Mouse (Mus musculus) retina, postnatal 7 days (tissue): ENCODE measurements around the gene Pgp.
"Not testable (repeated sequence)": the region's sequence is repeated elsewhere in the genome, so short reads cannot be mapped to it uniquely, and the experiment has no call there.

Experiments
- DNase-seq: peaks from one replicate; pipeline ENCODE4 v3.0.0-alpha.2; 2012; ENCODE audit warnings: low read depth, low spot score

Pgp gene

DNA sequence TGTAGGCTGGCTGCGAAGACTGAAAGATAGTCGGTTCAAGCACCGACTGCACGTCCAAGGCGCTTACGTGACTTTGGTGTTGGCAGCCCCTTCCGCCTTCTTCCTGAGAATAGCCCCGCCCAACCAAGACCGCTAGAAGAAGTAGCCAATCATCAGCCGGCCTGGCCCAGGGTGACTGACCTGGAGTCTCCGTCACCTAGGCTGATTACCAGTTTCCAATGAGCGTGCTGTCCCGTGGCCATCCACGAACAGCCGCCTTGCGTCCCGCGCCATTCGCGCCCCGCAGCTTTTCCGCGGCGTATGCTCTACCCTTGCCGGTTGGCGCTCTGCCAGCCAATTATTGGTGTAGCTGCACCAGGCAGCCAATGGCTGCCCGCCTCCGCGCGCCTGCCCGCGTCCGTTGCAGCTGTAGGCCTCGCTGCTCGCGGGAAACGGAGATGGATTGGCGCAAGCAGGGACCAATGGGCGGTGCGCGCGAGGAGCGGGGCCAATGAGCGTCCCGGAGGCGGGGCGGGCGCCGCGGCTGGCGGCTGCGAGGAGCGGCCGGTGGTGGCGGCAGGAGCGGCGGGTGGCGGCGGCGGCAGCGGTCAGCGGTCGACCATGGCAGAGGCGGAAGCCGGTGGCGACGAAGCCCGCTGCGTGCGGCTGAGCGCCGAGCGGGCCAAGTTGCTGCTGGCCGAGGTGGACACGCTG, at the start of gene Pgp, which contains the start of gene E4f1:
TSS of gene Pgp (plus strand) at position 483 of the 693 bp plus-strand sequence.
TSS of gene E4f1 (minus strand) at position 404 of the 693 bp plus-strand sequence.
- DNase-seq, result peak; percentile 100

DNA sequence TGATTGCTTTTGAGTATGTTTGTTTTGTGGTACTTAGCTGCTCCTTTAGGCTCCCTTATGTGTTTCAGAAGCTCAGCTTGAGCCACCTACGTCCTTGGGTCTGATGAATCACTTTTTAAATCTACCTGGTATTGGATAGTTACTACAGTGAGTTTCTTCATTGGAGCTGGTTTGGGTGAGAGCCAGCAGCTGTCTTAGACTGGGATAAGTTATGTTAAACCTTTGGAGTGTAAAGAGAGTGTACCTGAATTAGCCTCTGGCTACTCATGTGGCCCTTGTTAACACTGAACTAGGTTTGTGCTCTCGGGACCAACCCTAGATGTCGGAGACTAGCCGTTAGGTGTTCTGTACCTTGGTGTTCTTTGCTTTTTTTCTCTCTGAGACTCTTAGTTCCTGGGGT, 47.1 kb upstream of the Pgp start:
- DNase-seq, result no peak

DNA sequence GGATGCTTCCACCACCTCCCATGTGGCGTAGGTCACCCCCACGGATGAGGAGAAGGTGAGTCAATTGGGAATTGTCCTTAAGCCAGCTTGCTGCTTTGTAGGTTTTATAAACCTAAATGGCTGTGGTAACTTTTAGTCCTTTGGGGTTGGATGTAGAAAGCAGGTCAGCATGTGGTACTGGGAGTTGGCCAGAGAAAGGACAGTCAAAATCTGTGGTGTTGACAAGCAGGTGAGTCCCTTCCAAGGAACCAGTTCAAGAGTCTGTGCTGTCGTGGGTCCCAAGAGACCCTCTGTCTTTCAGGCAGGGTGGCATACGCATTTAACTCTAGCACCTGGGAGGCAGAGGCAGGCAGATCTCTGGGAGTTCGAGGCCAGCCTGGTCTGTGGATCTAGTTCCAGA, 45.7 kb upstream of the Pgp start:
- no peak for DNase-seq

DNA sequence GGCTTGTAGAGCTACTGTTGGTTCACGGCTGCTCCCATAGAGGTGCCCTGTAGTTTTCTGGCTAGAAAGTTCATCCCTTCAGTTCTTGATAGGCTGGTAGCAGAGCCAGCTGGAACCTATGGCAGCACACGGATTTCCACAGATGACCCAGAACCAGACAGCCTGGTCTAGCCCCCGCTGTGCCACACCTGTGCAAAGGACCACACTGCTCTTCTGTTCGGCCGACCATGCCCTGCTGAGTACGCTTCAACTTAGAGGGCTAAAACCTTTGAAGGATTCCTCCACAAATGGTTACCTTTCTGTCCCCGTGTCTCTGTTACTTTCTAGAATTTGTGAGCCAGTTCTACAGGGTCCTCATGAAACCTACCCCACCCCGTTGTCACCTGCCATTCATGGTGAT, 44.9 kb upstream of the Pgp start:
- not testable (repeated sequence) for DNase-seq

DNA sequence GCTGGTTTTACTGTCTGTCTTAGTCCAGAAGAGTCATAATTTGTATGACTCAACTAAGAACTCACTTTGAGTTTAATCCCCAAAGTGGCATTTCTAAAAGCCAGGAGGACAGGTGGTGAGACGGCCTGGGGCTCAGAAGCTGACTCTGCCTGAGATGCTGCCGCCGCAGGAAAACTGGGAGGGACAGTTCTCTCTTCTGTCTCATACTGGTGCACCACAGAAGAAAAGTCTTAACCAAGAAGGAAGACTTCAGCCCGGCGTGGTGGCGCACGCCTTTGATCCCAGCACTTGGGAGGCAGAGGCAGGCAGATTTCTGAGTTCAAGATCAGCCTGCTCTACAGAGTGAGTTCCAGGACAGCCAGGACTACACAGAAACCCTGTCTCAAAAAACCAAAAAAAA, 44.3 kb upstream of the Pgp start:
- DNase-seq, result no peak

DNA sequence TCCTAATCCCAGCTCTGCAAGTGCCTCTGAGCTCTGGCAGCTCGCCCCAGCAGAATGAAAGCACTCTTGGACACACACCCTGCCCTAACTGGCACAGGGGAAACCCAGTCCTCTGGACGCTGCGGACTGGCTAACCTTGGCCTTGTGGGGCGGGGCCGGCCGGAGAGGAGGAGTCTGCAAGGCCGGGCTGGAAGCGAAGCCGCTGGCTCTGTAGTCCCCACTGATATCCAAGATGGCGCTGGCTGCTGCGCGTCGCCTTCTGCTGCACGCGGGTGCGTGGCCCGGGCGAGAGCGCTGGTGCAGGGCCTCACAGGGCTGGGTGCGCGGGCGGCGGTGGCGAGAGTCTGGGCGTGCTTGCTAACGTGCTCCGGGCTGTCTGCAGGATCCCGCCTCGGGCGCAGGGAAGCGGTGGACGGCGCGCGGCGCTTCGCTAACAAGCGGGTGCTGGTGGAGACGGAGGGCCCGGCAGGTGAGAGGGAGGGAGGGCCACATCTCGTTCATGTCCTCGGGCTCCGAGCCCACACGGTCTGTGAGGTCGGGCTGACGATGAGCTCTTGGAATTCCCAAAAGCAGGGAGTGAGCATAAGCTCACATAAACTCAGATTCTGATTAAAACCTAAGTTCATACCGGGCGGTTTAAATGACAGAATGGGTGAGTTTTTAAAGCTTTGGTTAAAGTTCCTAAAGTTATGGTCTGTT, 43.6 kb upstream of the Pgp start, which contains the start of gene Eci1:
TSS of gene Eci1 (plus strand) at position 171 of the 699 bp plus-strand sequence.
- DNase-seq, result peak; percentile 86

DNA sequence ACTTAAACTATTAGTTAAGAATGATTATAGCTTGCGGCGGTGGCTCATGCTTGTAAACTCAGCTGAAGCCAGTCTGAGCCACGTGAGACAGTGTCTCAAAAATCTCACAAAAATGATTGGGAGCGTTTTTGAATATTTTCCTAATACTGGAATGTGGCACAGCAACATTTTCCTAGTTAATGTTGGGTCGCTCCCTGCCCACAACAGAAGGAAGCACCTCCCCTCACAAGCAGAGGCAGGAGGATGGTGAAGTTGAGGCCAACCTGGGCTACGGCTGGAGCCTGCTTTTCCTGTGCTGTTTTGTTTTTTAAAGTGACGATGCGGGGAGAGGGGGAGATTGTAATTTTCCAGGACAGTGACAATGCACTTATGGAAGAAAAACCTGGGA, 43.0 kb upstream of the Pgp start:
- no peak for DNase-seq

DNA sequence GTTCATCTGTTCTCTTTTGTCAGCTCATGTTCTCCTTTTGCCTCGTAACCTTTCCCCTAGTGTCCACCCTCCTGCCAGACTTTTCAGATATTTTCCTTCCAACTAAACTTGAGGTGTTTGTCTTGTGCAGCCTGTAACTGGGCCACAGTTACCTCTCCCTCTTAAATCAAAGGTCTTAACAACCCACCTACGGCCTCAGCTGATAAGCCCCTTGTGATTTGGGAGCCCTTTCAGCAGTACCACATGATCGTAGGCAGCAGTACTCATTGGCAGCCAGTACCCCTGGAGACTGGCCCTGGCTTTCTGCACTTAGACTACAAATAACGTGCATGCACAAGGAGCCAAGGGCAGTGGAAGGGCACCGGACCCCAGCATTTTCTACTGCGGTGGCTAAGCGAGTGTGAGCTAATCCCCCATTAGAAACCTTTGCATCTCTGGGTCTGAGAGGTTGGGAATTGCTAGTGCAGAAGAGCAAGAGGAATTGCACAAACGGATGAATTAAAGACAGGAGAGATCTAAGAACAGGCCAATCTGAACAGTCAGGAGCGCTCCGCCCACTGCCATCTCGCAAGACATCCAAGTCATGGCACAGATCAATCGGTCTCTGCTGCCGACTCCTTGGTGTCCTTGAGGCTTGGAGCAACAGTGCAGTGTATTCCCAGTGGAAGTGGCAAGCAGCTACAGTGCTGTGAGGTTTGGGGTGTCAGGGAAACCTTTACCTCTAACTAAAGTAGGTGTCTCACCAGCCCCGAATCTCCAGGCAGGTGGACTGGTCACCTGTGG, 40.8 kb upstream of the Pgp start:
- no peak for DNase-seq

DNA sequence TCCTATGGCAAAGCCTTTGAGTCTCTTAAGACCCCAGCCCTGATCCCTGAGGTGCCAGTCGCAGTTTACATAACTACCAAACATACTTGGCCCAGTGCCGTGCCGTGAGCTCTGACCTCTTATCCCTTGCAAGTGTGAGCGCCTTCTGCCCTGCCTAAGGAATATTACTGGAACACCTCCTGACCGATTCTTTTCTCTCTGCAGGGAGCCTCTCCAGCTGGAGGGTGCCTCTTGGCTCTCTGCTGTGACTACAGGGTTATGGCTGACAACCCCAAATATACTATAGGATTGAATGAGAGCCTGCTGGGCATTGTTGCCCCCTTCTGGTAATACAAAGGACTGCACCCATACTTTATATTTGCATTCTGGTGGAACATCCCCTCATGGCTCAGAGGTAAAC, 33.2 kb upstream of the Pgp start:
- peak; percentile 37 for DNase-seq

DNA sequence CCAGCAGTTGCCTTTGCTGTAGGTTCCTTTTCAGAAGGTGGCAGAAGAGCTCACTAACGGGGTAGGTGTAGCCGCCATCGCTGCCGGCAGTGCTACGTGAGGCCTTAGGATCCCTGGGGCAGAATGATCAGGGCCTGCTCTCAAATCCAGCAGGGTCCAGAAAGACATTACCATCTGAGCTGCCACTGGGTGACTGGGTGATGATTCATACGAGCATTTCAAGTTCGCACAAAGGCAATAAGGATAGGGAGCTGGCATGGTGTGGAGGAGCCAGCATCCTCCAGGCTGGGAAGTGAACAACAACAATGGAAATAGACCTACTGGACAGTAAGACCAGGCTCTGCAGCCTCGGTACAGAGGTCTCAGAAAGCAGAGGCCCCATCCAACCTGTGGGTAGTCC, 29.8 kb upstream of the Pgp start:
- DNase-seq, result no peak

DNA sequence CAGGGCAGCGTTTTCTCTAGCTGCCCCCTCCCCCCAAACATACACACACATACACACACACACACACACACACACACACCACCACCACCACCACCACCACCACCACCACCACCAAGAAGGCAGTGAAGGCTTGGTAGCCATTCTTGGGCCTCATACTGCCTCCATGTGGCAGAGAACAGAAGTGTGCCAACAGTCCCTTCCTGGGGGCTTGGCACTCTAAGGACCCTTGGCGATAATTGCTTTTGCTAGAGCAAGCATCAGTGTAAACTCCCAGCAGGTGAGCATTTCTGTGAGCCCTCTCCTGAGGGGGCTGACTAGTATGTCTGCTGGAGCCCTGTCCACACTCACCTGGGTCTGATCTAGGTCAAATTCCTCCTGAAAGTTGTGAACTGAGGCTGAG, 29.0 kb upstream of the Pgp start:
- DNase-seq, result no peak

DNA sequence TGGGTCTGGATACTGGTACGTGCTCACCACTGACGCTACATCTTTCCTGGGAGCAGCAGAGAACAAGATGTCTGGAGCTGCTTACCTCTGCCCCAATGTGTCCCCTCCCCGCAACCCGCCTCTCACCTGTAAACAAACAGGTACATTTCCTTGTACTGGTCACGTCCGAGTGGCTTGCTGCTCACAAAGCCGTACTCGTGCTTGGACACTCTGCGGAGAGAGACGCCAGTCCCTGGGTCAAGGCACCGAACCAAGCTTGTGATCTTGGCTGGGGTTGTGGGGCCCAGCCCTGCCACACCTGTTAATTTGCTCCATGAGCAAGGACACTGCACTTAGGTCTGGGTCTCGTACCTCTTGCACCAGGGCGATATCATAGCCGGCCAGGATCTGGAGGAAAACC, 28.1 kb upstream of the Pgp start:
- DNase-seq, result no peak

DNA sequence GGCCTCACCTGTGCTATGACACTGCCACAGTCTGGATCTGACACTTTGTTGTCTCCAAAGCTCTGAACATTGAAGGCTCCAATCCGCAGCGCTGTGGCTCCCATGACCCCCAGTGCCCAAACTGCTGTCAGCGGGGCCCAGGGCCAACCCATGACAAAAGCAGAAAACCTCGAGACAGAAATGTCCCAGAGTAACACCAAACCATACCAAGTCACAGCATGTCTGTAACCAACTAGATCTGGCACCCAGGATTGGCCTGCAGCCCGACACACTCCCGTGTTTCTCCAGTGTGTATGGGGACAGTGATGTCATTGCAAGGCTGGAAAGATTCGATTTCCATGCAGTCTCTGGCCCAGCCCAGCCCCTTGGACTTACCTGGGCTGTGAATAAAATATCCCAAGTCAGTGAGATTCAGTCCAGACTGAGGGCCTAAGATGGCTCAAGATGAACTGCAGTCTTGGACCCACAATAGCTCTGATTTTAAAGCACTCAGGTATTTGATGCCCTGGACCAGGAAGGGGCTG, 27.5 kb upstream of the Pgp start, which contains the start of gene Dnase1l2:
TSS of gene Dnase1l2 (minus strand) at position 474 of the 524 bp plus-strand sequence.
- DNase-seq, result no peak

DNA sequence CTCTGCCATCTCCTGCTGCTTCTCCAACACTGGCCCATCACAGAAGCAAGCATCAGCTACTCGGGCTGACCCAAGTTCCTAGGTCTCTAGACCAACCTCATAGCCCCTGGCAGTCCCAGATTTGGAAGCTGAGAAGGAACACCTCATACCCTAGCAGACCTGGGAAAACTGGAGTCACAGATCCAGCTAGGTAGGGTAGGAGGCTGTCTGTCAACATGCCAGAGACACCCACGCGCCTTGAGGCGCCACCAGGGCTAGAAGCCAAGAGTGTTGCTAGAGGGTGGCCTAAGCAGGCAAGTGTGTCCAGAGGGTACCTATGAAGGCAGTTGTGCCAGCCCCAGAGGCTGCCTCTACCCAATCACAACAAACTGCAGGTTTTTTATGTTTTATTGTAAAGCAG, 26.8 kb upstream of the Pgp start:
- DNase-seq, result no peak

DNA sequence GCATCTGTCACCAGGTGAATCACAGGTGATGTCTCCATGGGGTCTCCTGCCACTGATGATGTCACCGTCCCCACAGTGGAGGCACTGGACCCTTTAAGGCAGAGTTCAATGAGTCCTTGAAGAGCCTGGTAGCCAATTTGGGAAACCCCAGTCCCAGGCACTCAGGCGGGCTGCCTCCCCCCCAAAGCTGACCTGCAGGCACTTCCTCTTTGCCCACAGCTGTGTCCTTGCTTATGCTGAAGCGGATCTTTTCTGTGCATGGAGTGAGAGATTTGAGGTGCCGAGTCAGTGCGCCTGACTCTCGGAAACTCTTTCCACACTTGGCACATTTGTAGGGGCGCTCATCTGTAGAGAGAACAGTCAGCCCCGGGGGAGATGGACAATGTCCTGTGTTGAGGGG, 23.6 kb upstream of the Pgp start:
- DNase-seq, result no peak

DNA sequence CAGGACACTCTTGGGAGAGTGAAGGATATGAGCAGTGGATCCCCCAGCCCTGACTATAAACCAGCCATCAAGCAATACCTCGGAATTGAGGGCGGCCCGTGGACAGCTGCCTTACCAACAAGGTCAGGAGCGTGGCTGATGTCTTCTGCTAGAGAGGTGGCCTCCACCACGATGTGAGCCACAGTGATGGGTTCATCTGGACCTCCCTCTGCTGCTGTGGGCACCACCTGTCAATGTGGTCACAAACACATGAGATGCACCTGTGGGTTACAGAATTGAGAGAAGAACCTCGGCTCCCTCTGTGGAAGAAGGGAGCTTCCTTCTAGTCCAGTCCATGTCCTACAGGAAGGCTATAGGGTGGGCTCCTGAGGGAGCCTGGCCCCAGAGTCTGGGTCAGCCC, 20.7 kb upstream of the Pgp start:
- DNase-seq, result no peak

DNA sequence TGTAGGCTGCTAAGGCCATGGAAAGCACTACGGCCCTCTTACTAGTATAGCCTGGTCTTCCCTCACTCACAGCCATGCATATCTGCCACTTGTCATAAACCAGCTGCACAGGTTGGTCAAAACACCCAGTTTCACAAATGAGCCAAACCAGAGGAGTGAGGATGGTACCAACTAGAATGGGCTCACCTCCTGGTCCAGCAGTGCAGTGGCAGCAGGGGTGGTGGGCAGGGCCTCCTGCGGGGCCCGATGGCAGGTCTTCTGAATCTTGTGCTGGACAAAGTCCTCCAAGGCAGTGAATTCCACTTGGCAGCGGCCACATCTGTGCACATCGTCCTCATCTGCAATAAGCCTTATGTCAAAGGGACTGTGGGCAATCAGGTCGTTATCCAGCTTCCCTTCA, 19.0 kb upstream of the Pgp start:
- DNase-seq, result no peak

DNA sequence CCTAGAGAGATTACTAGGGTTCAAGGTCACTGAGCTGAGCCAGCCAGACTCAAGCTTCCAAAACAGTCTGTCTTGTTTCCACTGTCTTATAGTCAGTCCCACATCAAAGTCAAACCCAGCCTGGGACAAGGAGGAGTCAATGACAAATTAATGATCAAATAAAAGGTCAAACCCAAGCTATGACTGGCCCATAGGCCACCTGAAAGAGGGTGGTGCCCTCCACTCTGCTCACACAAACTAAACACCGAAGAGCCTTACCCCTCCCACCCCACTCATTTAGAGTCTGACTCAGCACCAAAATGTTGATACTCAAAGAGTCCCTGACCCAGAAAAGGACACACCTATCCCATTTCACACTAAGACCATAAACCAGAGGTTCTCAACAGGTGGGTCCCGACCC, 16.8 kb upstream of the Pgp start:
- DNase-seq, result no peak

DNA sequence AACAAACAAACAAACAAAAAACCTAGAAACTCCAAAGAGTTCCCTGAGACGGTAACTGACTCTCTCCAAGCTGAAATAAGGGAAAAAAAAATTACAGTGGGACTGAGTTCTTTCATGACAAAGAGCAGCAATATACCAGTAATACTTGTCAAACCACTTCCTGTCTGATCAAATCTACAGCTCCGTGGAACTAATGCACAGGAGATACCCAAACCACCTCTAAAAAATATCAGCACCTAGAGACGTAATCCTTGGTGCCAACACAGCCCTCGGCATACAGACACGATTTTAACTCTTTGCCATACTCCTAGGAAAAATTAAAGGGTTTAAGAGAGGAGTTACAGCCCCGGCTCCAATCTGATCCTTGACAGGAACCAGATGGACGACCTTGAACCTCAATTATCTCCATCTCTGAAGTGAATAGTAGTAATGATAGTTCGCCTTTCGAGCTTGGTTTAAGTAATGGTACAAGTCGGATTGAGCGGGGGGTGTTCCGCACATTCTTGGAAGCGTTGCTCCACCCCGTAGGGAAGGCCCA, 15.9 kb upstream of the Pgp start:
- DNase-seq, result no peak

DNA sequence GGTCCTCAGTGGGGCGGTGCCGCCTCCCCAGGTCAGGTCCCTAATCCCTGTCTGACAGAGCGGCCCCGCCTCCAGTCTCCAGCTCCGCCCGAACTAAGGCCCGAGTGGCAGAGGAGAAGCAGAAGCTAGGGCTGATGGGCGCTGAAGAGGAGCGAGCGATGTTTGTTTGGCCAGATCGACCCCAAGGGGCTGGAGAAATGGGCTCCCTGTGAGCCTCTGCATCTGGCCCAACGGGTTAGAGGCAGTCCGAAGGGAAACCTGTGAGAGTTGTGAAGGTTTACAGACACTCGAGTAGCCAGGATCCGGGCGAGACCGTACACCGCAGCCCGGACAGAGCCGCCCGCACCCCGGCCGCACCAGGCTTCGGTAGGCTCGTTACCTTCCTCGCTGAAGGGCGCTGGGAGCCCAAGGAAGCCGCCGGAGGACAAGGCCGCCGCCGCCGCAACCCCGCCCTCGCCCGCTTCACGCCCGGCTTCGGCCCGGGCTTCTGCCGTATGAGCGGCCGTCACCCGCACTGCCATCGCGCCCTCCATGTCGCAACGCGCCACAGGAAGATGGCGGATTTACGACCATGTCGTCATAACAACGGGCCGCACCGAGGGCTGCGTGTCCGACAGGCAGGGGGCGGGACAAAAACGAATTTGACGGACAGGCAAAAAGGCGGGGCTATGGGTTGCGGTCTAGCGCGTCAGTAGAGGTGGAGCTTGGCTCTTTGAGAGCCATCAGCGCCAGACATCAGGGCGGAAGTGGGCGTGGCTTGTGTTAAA, 15.3 kb upstream of the Pgp start:
- peak; percentile 98 for DNase-seq

DNA sequence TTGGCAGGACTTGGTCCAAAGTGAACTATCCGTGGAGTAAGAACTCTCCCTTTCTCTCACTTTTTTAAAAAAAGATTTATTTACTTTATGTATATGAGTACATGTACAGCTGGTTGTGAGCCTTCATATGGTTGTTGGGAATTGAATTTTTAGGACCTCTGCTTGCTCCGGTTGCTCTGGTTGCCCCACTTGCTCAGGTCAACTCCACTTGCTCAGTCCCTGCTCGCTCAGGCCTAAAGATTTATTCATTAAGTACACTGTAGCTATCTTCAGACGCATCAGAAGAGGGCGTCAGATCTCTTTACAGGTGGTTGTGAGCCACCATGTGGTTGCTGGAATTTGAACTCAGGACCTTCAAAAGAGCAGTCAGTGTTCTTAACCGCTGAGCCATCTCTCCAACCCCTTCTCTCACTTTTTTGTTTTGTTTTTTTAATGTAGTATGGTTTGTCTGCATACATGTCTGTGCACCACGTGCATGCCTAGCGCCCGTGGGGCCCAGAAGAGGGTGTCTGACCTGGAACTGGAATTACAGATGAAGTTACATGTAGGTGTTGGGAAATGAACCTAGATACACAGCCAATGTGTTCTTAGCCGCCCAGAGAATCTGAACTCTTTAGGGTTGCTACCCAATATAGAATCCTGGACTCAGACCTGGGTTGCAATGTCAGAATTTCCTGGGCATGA, 14.5 kb upstream of the Pgp start:
- DNase-seq, result not testable (repeated sequence)
